Mouse (Mus musculus): ENCODE results near the gene Fgf22. TPM values are rescaled to one million over a fixed set of nuclear protein-coding genes. Genes with fewer than 3 reads are reported as not detected.
A peak's percentile ranks its signal among the peaks of the same experiment; 100 is the strongest.

Gene Fgf22
- polyA plus RNA-seq, 1 experiment from 2014 or later, result not detected

- 0 out of 2 replicates have a peak, but pooled peaks cover 5% of the 10 kb centered on the region for H3K9me3 ChIP-seq (ENCODE audit: low read length)
- no peaks in the 10 kb centered on the region for H3K27me3 ChIP-seq (ENCODE audit: insufficient read depth, low read length)
- no peaks in the 10 kb centered on the region for H3K4me1 ChIP-seq (ENCODE audit: insufficient read depth)
- DNase-seq (peak; percentile 57), ATAC-seq (no peak)
- H3K4me2 ChIP-seq (ENCODE audit: low read depth, low read length), result no peak overlapping the region
- TF ChIP-seq EP300 (IDR thresholded peaks at IDR 0.05; ENCODE audit: low read depth), result no peak
- TF ChIP-seq CTCF (IDR thresholded peaks at IDR 0.05; ENCODE audit: low read depth), result peak; percentile 77
- WGBS (ENCODE audit: insufficient replicate concordance), result 85% methylated on average over 10 of the region's 10 CpGs
- H3K9ac ChIP-seq (replicated peaks), result no peak overlapping the region
- peaks cover 56% of the 10 kb centered on the region for H3K36me3 ChIP-seq (replicated peaks; ENCODE audit: insufficient read depth, low read length)
- H3K4me3 ChIP-seq (ENCODE audit: low read depth, low read length), result no peak overlapping the region
- H3K27ac ChIP-seq (ENCODE audit: low read depth), result no peak overlapping the region
Measured at GRCm38 (mm10) chr10:79738259-79738658, 16.6 kb upstream of the Fgf22 start.

- DNase-seq (no peak), ATAC-seq (no peak)
- 90% methylated on average over 28 of the region's 28 CpGs for WGBS (ENCODE audit: insufficient replicate concordance)
- Histone ChIP-seq H3K4me3 (ENCODE audit: low read depth, low read length) (no peak overlapping the region), H3K27me3 (ENCODE audit: insufficient read depth, low read length) (no peaks in the 10 kb centered on the region), H3K27ac (ENCODE audit: low read depth) (no peak overlapping the region), H3K4me2 (ENCODE audit: low read depth, low read length) (no peak overlapping the region), H3K9me3 (ENCODE audit: low read length) (0 out of 2 replicates have a peak, but pooled peaks cover 5% of the 10 kb centered on the region), H3K36me3 (replicated peaks; ENCODE audit: insufficient read depth, low read length) (peaks cover 60% of the 10 kb centered on the region), H3K9ac (replicated peaks) (no peak overlapping the region), H3K4me1 (ENCODE audit: insufficient read depth) (no peaks in the 10 kb centered on the region)
- TF ChIP-seq CTCF (IDR thresholded peaks at IDR 0.05; ENCODE audit: low read depth) (no peak), EP300 (IDR thresholded peaks at IDR 0.05; ENCODE audit: low read depth) (no peak)
Measured at GRCm38 (mm10) chr10:79739234-79739633, 15.6 kb upstream of the Fgf22 start.

- no peak for TF ChIP-seq EP300 (IDR thresholded peaks at IDR 0.05; ENCODE audit: low read depth)
- peak; percentile 29 for TF ChIP-seq CTCF (IDR thresholded peaks at IDR 0.05; ENCODE audit: low read depth)
- ATAC-seq, result no peak
- DNase-seq, result no peak
Measured at GRCm38 (mm10) chr10:79740863-79741262, 14.0 kb upstream of the Fgf22 start.

GRCm38 (mm10) chr10:79743161-79743560 lies 11.7 kb upstream of the Fgf22 start:
- no peaks in the 10 kb centered on the region for H3K9me3 ChIP-seq (ENCODE audit: low read length)
- ATAC-seq (no peak), DNase-seq (no peak)
- peaks cover 38% of the 10 kb centered on the region for H3K36me3 ChIP-seq (replicated peaks; ENCODE audit: insufficient read depth, low read length)
- no peaks in the 10 kb centered on the region for H3K27me3 ChIP-seq (ENCODE audit: insufficient read depth, low read length)
- no peak overlapping the region for H3K9ac ChIP-seq (replicated peaks)
- peaks cover 16% of the 10 kb centered on the region for H3K4me1 ChIP-seq (ENCODE audit: insufficient read depth)
- no peak for TF ChIP-seq CTCF (IDR thresholded peaks at IDR 0.05; ENCODE audit: low read depth)
- TF ChIP-seq EP300 (IDR thresholded peaks at IDR 0.05; ENCODE audit: low read depth), result no peak
- H3K4me3 ChIP-seq (ENCODE audit: low read depth, low read length), result no peak overlapping the region
- WGBS (ENCODE audit: insufficient replicate concordance), result 86% methylated on average over 11 of the region's 11 CpGs
- H3K27ac ChIP-seq (ENCODE audit: low read depth), result no peak overlapping the region
- H3K4me2 ChIP-seq (ENCODE audit: low read depth, low read length), result no peak overlapping the region

More at GRCm38 (mm10) chr10:79740863-79741262, 14.0 kb upstream of the Fgf22 start:
- Histone ChIP-seq H3K4me2 (ENCODE audit: low read depth, low read length) (no peak overlapping the region), H3K9ac (replicated peaks) (no peak overlapping the region), H3K9me3 (ENCODE audit: low read length) (0 out of 2 replicates have a peak, but pooled peaks cover under 1% of the 10 kb centered on the region), H3K27ac (ENCODE audit: low read depth) (no peak overlapping the region), H3K4me3 (ENCODE audit: low read depth, low read length) (no peak overlapping the region), H3K36me3 (replicated peaks; ENCODE audit: insufficient read depth, low read length) (peaks cover 57% of the 10 kb centered on the region), H3K4me1 (ENCODE audit: insufficient read depth) (peaks cover 8% of the 10 kb centered on the region), H3K27me3 (ENCODE audit: insufficient read depth, low read length) (no peaks in the 10 kb centered on the region)
- WGBS (ENCODE audit: insufficient replicate concordance), result 81% methylated on average over 11 of the region's 11 CpGs

GRCm38 (mm10) chr10:79743650-79744365 lies 11.1 kb upstream of the Fgf22 start:
- H3K9me3 ChIP-seq (ENCODE audit: low read length), result no peaks in the 10 kb centered on the region
- TF ChIP-seq EP300 (IDR thresholded peaks at IDR 0.05; ENCODE audit: low read depth), result no peak
- TF ChIP-seq CTCF (IDR thresholded peaks at IDR 0.05; ENCODE audit: low read depth), result no peak
- H3K36me3 ChIP-seq (replicated peaks; ENCODE audit: insufficient read depth, low read length), result peaks cover 34% of the 10 kb centered on the region
- H3K27ac ChIP-seq (ENCODE audit: low read depth), result no peak overlapping the region
- no peak overlapping the region for H3K9ac ChIP-seq (replicated peaks)
- ATAC-seq, result no peak
- H3K4me2 ChIP-seq (ENCODE audit: low read depth, low read length), result no peak overlapping the region
- H3K4me1 ChIP-seq (ENCODE audit: insufficient read depth), result peaks cover 16% of the 10 kb centered on the region
- H3K27me3 ChIP-seq (ENCODE audit: insufficient read depth, low read length), result no peaks in the 10 kb centered on the region
- DNase-seq, result no peak
- no peak overlapping the region for H3K4me3 ChIP-seq (ENCODE audit: low read depth, low read length)
- WGBS (ENCODE audit: insufficient replicate concordance), result 91% methylated on average over 15 of the region's 15 CpGs

- DNase-seq (no peak), ATAC-seq (no peak)
- peak overlapping the region; percentile 76 for H3K4me2 ChIP-seq (ENCODE audit: low read depth, low read length)
- peaks cover 16% of the 10 kb centered on the region for H3K4me1 ChIP-seq (ENCODE audit: insufficient read depth)
- H3K27ac ChIP-seq (ENCODE audit: low read depth), result no peak overlapping the region
- 71% methylated on average over 3 of the region's 3 CpGs for WGBS (ENCODE audit: insufficient replicate concordance)
- peak overlapping the region; percentile 55; the same call in 1 of the 2 replicates for H3K4me3 ChIP-seq (ENCODE audit: low read depth, low read length)
- no peaks in the 10 kb centered on the region for H3K9me3 ChIP-seq (ENCODE audit: low read length)
- H3K9ac ChIP-seq (replicated peaks), result peak overlapping the region; percentile 54
- peaks cover 20% of the 10 kb centered on the region for H3K36me3 ChIP-seq (replicated peaks; ENCODE audit: insufficient read depth, low read length)
- H3K27me3 ChIP-seq (ENCODE audit: insufficient read depth, low read length), result no peaks in the 10 kb centered on the region
- no peak for TF ChIP-seq EP300 (IDR thresholded peaks at IDR 0.05; ENCODE audit: low read depth)
- no peak for TF ChIP-seq CTCF (IDR thresholded peaks at IDR 0.05; ENCODE audit: low read depth)
Measured at GRCm38 (mm10) chr10:79745411-79745810, 9.5 kb upstream of the Fgf22 start.

All from liver, postnatal 0 days (tissue).